In the genomic region with DNA sequence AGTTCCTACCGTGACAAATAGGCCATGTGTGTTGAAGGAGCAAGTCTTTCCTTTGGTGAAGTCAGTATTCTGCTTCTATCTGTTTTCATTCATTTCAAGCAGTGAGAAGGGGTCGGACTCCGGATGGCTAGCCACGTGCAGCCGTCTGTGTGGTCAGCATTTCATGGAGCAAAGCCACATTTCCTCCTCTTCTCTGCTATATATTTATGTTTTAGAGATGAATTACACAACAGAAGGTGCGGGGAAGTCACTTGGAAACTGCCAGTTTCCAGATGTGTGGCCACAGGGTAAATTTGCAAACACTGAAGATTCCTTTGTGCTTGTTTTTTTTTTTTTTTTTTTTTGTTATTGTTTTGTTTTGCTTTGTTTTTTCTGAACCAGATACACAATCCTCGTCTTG, we compare ENCODE assay signal across 24 mouse cellular contexts.
DNase-seq lines count a peak whose midpoint lies in the region; ATAC-seq and TF ChIP-seq lines count a peak whose summit lies in the region.
"Had no signal": no experiment of that assay in that cellular context is flagged by ENCODE, and none has a peak within 500 bp of the region (broad histone marks: within the 10 kb centered on the region; RNA-seq: fewer than 3 reads in every experiment).

No protein-coding gene starts in this region.

- no peaks in the 10 kb centered on the region for H3K27me3 ChIP-seq in kidney, postnatal 0 days (ENCODE audit: insufficient read depth, low read length)
- H3K27me3 ChIP-seq in kidney, embryonic 16.5 days (ENCODE audit: insufficient read depth, low read length), result no peaks in the 10 kb centered on the region
- no peaks in the 10 kb centered on the region for H3K27me3 ChIP-seq in embryonic facial prominence, embryonic 10.5 days (replicated peaks; ENCODE audit: low read depth, poor library complexity, severe bottlenecking)
- H3K27me3 ChIP-seq: CH12.LX; limb, embryonic 13.5 days; liver, embryonic 12.5 days; midbrain, embryonic 12.5 days; neural tube, embryonic 15.5 days had no signal

- intact Hi-C loops in left cerebral cortex, postnatal 10 days (cut with DNase I), result no loop called here

- H3K27ac ChIP-seq in kidney, postnatal 0 days, result no peak overlapping the region
- H3K27ac ChIP-seq in kidney, embryonic 16.5 days (ENCODE audit: low read length), result no peak overlapping the region
- H3K27ac ChIP-seq in embryonic facial prominence, embryonic 10.5 days (replicated peaks), result no peak overlapping the region
- H3K27ac ChIP-seq: hindbrain, embryonic 14.5 days; limb, embryonic 13.5 days; liver, embryonic 12.5 days; midbrain, embryonic 12.5 days; neural tube, embryonic 15.5 days had no signal

- no peak overlapping the region for H3K9ac ChIP-seq in kidney, postnatal 0 days (ENCODE audit: low read depth, low read length)
- H3K9ac ChIP-seq in kidney, embryonic 16.5 days (replicated peaks; ENCODE audit: low read length), result no peak overlapping the region
- H3K9ac ChIP-seq: forebrain, postnatal 0 days; hindbrain, embryonic 14.5 days; limb, embryonic 13.5 days; liver, embryonic 12.5 days; midbrain, embryonic 12.5 days; neural tube, embryonic 15.5 days had no signal

- H3K4me1 ChIP-seq in kidney, postnatal 0 days (replicated peaks; ENCODE audit: insufficient read depth, low read length), result 0 out of 2 replicates have a peak, but pooled peaks cover 3% of the 10 kb centered on the region
- H3K4me1 ChIP-seq in kidney, embryonic 16.5 days (ENCODE audit: insufficient read depth, low read length), result peaks cover 11% of the 10 kb centered on the region
- peaks cover 16% of the 10 kb centered on the region for H3K4me1 ChIP-seq in embryonic facial prominence, embryonic 10.5 days
- H3K4me1 ChIP-seq: liver, embryonic 12.5 days; neural tube, embryonic 15.5 days had no signal

- WGBS in kidney, postnatal 0 days, result 10% methylated on average over 7 of the region's 7 CpGs
- WGBS in kidney, embryonic 16.5 days, result 26% methylated on average over 7 of the region's 7 CpGs
- WGBS in embryonic facial prominence, embryonic 10.5 days, result 52% methylated on average over 7 of the region's 7 CpGs

- no peak overlapping the region for H3K4me2 ChIP-seq in kidney, postnatal 0 days (ENCODE audit: low read length)
- no peak overlapping the region for H3K4me2 ChIP-seq in kidney, embryonic 16.5 days (replicated peaks; ENCODE audit: low read depth, low read length)
- H3K4me2 ChIP-seq: hindbrain, embryonic 14.5 days; liver, embryonic 12.5 days; midbrain, embryonic 12.5 days had no signal

- H3K9me3 ChIP-seq in kidney, postnatal 0 days (replicated peaks; ENCODE audit: low read length), result no peaks in the 10 kb centered on the region
- H3K9me3 ChIP-seq in kidney, embryonic 16.5 days (ENCODE audit: low read length), result peaks cover 8% of the 10 kb centered on the region; the same call in 1 of the 2 replicates
- peaks cover 3% of the 10 kb centered on the region; the same call in 1 of the 2 replicates for H3K9me3 ChIP-seq in embryonic facial prominence, embryonic 10.5 days
- H3K9me3 ChIP-seq: G1E; liver, embryonic 12.5 days had no signal

- no peak overlapping the region for H3K4me3 ChIP-seq in kidney, postnatal 0 days (replicated peaks; ENCODE audit: low read depth, low read length)
- no peak overlapping the region for H3K4me3 ChIP-seq in kidney, embryonic 16.5 days (ENCODE audit: low read length)
- H3K4me3 ChIP-seq in embryonic facial prominence, embryonic 10.5 days, result no peak overlapping the region
- H3K4me3 ChIP-seq: limb, embryonic 13.5 days; liver, embryonic 12.5 days; midbrain, embryonic 12.5 days; neural tube, embryonic 15.5 days had no signal

- no peaks in the 10 kb centered on the region for H3K36me3 ChIP-seq in kidney, postnatal 0 days (ENCODE audit: insufficient read depth, low read length)
- no peaks in the 10 kb centered on the region for H3K36me3 ChIP-seq in kidney, embryonic 16.5 days (ENCODE audit: insufficient read depth, low read length)
- H3K36me3 ChIP-seq in embryonic facial prominence, embryonic 10.5 days (replicated peaks), result peaks cover 5% of the 10 kb centered on the region; the same call in 1 of the 2 replicates
- H3K36me3 ChIP-seq: G1E; limb, embryonic 13.5 days; liver, embryonic 12.5 days; midbrain, embryonic 12.5 days; neural tube, embryonic 15.5 days had no signal

- no peak for ATAC-seq in kidney, postnatal 0 days (replicated peaks; ENCODE audit: low FRiP score, low read depth)
- no peak for ATAC-seq in kidney, embryonic 16.5 days (ENCODE audit: low FRiP score, low TSS enrichment)
- ATAC-seq in megakaryocyte, adult 5-6 weeks (ENCODE audit: poor library complexity, severe bottlenecking), result peak; percentile 50
- ATAC-seq: inflammation-experienced regulatory T-cells, adult 6 months; liver, embryonic 12.5 days had no signal

- peak; percentile 33 for DNase-seq in kidney, postnatal 0 days (ENCODE audit: low spot score)
- DNase-seq in 416B (ENCODE audit: low read depth), result peak; percentile 62
- DNase-seq in embryonic facial prominence, embryonic 10.5 days (ENCODE audit: low spot score), result peak; percentile 13
- no peak for DNase-seq in urinary bladder, postnatal 4 days (ENCODE audit: low spot score in 2 of 2)
- no peak for DNase-seq in left cerebral cortex, postnatal 10 days (ENCODE audit: extremely low spot score in 1 of 2, low spot score in 2 of 2)
- DNase-seq: adrenal gland, adult 8-10 months; B cell, adult 2 months; gastrocnemius, postnatal 36 days; heart, postnatal 4 days; kidney, postnatal 10 days; right cerebral cortex, adult 18-20 months; thymus, adult 18-20 months; thymus, postnatal 4 days had no signal

- no peak for TF ChIP-seq CTCF in kidney, postnatal 0 days (IDR thresholded peaks at IDR 0.05; ENCODE audit: low read depth)

Comparison
In these comparisons a context has a peak if more than half of its experiments do, and no peak if none do; other contexts are left out.
1. DNase-seq: peak in kidney, postnatal 0 days (single experiment), 416B (single experiment) and embryonic facial prominence, embryonic 10.5 days (single experiment); none in urinary bladder, postnatal 4 days (0 of 2) and left cerebral cortex, postnatal 10 days (0 of 2).